Mouse (Mus musculus): ENCODE measurements around the gene Fstl3.

Fstl3 gene

GRCm38 (mm10) chr10:79789581-79789980, 12.5 kb downstream of the Fstl3 start:
- no peak for DNase-seq

GRCm38 (mm10) chr10:79790861-79791260, 13.8 kb downstream of the Fstl3 start, which contains the start of gene Prss57:
Gene Prss57 (minus strand): TSS chr10:79790961.
- DNase-seq, result no peak

GRCm38 (mm10) chr10:79792339-79793040, 15.4 kb downstream of the Fstl3 start:
- no peak for DNase-seq

- DNase-seq, result peak; percentile 93
Observed at GRCm38 (mm10) chr10:79793051-79793737, 16.1 kb downstream of the Fstl3 start, which contains the start of gene Palm. Gene Palm (plus strand): TSS chr10:79793572.

GRCm38 (mm10) chr10:79793738-79794490, 16.8 kb downstream of the Fstl3 start:
- DNase-seq, result peak; percentile 57

- DNase-seq, result no peak
Observed at GRCm38 (mm10) chr10:79794491-79794931, 17.4 kb downstream of the Fstl3 start.

- DNase-seq, result no peak
Observed at GRCm38 (mm10) chr10:79795905-79796304, 18.8 kb downstream of the Fstl3 start.

- no peak for DNase-seq
Observed at GRCm38 (mm10) chr10:79797326-79797725, 20.3 kb downstream of the Fstl3 start.

- DNase-seq, result no peak
Observed at GRCm38 (mm10) chr10:79798289-79798928, 21.3 kb downstream of the Fstl3 start.

GRCm38 (mm10) chr10:79800508-79800907, 23.4 kb downstream of the Fstl3 start:
- DNase-seq, result no peak

GRCm38 (mm10) chr10:79801837-79802236, 24.8 kb downstream of the Fstl3 start:
- DNase-seq, result no peak

- no peak for DNase-seq
Observed at GRCm38 (mm10) chr10:79802331-79802971, 25.4 kb downstream of the Fstl3 start.

- peak; percentile 87 for DNase-seq
Observed at GRCm38 (mm10) chr10:79803716-79804323, 26.7 kb downstream of the Fstl3 start.

GRCm38 (mm10) chr10:79805636-79806035, 28.6 kb downstream of the Fstl3 start:
- DNase-seq, result no peak

GRCm38 (mm10) chr10:79806331-79806730, 29.3 kb downstream of the Fstl3 start:
- no peak for DNase-seq

- no peak for DNase-seq
Observed at GRCm38 (mm10) chr10:79806972-79807371, 29.9 kb downstream of the Fstl3 start.

GRCm38 (mm10) chr10:79807826-79808225, 30.8 kb downstream of the Fstl3 start:
- no peak for DNase-seq

- DNase-seq, result no peak
Observed at GRCm38 (mm10) chr10:79808728-79809127, 31.7 kb downstream of the Fstl3 start.

- DNase-seq, result peak; percentile 93
Observed at GRCm38 (mm10) chr10:79811736-79812637, 34.9 kb downstream of the Fstl3 start.

GRCm38 (mm10) chr10:79814271-79814842, 37.3 kb downstream of the Fstl3 start:
- no peak for DNase-seq

Measured in right cerebral cortex, postnatal 4 days (tissue).